Mouse (Mus musculus) liver, embryonic 13.5 days (tissue): ENCODE results near the gene Apbb2. TPM values are rescaled to one million over a fixed set of nuclear protein-coding genes. Genes with fewer than 3 reads are reported as not detected.

Source experiments
- ATAC-seq: fragments of 200-750 bp; cut with Nextera tagmentation; 2 replicates; pipeline ENCODE4 v1.8.0; 2017; ENCODE audit warnings: low read depth, mild to moderate bottlenecking, moderate number of reproducible peaks, moderate library complexity
- DNase-seq: peaks from one replicate; pipeline ENCODE4 v3.0.0; 2022
- H3K27ac ChIP-seq: fragments of 300-500 bp; sonication (generic); 2 replicates; pipeline ENCODE4 v1.5.1; 2015; ENCODE audit warnings: moderate library complexity, mild to moderate bottlenecking, inconsistent platforms
- H3K27me3 ChIP-seq: fragments of 300-500 bp; sonication (generic); 2 replicates; pipeline ENCODE4 v1.6.1; 2015; ENCODE audit warnings: mild to moderate bottlenecking, inconsistent platforms
- H3K36me3 ChIP-seq: fragments of 300-500 bp; sonication (generic); 2 replicates; pipeline ENCODE4 v1.6.1; 2015; ENCODE audit warnings: mild to moderate bottlenecking, inconsistent platforms
- H3K4me1 ChIP-seq: fragments of 300-500 bp; sonication (generic); replicated peaks from 2 replicates; pipeline ENCODE4 v1.6.1; 2015; ENCODE audit warnings: inconsistent platforms
- H3K4me2 ChIP-seq: fragments of 300-500 bp; sonication (generic); 2 replicates; pipeline ENCODE4 v1.6.1; 2015; ENCODE audit warnings: inconsistent platforms, mild to moderate bottlenecking, moderate library complexity
- H3K4me3 ChIP-seq: fragments of 300-500 bp; sonication (generic); replicated peaks from 2 replicates; pipeline ENCODE4 v1.5.1; 2015; ENCODE audit warnings: mild to moderate bottlenecking, inconsistent platforms
- H3K9ac ChIP-seq: fragments of 300-500 bp; sonication (generic); 2 replicates; pipeline ENCODE4 v1.6.1; 2015; ENCODE audit warnings: mild to moderate bottlenecking, inconsistent platforms
- H3K9me3 ChIP-seq: fragments of 300-500 bp; sonication (generic); replicated peaks from 2 replicates; pipeline ENCODE4 v1.6.1; 2016; ENCODE audit warnings: inconsistent platforms
- whole genome bisulfite sequencing: fragments of 180-500 bp; shearing (Covaris S2); methylation state at CpG from one replicate; pipeline ENCODE4 v1.1.7; 2015; ENCODE audit not compliant: insufficient replicate concordance; 5-methylcytosine and 5-hydroxymethylcytosine counted together
- polyA plus RNA-seq: library from polyadenylated mRNA; unstranded; fragments of >200 nt; fragmentation: Nextera tagmentation; extraction: Ambion mirVana; gene quantifications from 2 replicates; pipeline ENCODE4 v1.2.1, GENCODE M21; 2015

The Apbb2 gene
- polyA plus RNA-seq, 1 experiment from 2014 or later, result 4.3 TPM

DNA sequence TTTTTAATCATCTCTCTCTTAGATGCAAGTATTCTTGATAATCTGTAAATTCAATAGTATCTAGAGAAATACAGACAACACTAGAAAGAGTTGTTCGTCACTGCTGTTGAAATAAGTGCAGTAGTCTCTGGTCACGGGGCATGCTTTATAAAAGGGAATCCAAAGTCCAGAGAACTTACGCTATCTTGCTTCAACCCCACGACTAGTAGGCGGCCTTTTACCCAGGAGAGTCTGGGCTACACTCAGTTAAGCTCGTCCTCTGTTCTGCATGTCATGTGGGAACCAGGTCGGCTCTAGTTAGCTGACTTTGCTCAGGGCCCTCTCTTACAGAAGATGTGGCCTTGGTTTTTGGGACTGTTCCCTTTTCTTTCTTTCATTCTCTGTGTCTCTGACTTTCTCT lies 289.8 kb downstream of the Apbb2 start:
- 62% methylated on average over 7 of the region's 7 CpGs for WGBS
- no peak overlapping the region for H3K9ac ChIP-seq
- no peak for DNase-seq
- H3K4me1 ChIP-seq, result peaks cover 3% of the 10 kb centered on the region; the same call in 1 of the 2 replicates
- H3K27me3 ChIP-seq, result no peaks in the 10 kb centered on the region
- no peak overlapping the region for H3K27ac ChIP-seq
- no peaks in the 10 kb centered on the region for H3K36me3 ChIP-seq
- H3K9me3 ChIP-seq, result no peaks in the 10 kb centered on the region
- no peak for ATAC-seq
- H3K4me2 ChIP-seq, result no peak overlapping the region
- no peak overlapping the region for H3K4me3 ChIP-seq

- no peak for DNase-seq
- ATAC-seq, result no peak
Measured at GRCm38 (mm10) chr5:66327949-66328726, 290.4 kb downstream of the Apbb2 start.

DNA sequence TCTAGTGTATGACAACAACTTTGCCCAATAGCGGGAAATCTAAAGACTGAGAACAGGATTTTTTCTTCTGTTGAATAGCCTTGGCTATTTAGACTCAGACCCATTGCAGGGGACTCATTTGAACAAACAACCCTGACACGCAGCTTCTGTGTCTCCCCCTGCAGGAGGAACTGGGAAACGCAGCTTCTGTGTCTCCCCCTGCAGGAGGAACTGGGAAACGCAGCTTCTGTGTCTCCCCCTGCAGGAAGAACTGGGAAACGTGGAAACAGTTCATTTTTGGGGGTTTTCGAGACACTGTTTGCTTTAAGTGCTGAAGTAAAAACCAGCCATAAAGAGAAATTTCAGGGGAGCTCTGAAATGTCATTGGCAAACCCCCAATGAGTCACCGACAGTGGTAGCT lies 292.2 kb downstream of the Apbb2 start:
- Histone ChIP-seq H3K27ac (no peak overlapping the region), H3K9ac (no peak overlapping the region), H3K36me3 (no peaks in the 10 kb centered on the region), H3K4me1 (peaks cover 9% of the 10 kb centered on the region; the same call in 1 of the 2 replicates), H3K4me2 (no peak overlapping the region), H3K9me3 (no peaks in the 10 kb centered on the region), H3K4me3 (no peak overlapping the region), H3K27me3 (no peaks in the 10 kb centered on the region)
- no peak for DNase-seq
- 62% methylated on average over 7 of the region's 7 CpGs for WGBS
- ATAC-seq, result no peak

More at GRCm38 (mm10) chr5:66327949-66328726, 290.4 kb downstream of the Apbb2 start:
- H3K27me3 ChIP-seq, result no peaks in the 10 kb centered on the region
- WGBS, result 73% methylated on average over 19 of the region's 19 CpGs
- H3K9me3 ChIP-seq, result no peaks in the 10 kb centered on the region
- H3K4me1 ChIP-seq, result peaks cover 8% of the 10 kb centered on the region; the same call in 1 of the 2 replicates
- no peak overlapping the region for H3K4me2 ChIP-seq
- H3K9ac ChIP-seq, result no peak overlapping the region
- no peaks in the 10 kb centered on the region for H3K36me3 ChIP-seq
- no peak overlapping the region for H3K27ac ChIP-seq
- no peak overlapping the region for H3K4me3 ChIP-seq

DNA sequence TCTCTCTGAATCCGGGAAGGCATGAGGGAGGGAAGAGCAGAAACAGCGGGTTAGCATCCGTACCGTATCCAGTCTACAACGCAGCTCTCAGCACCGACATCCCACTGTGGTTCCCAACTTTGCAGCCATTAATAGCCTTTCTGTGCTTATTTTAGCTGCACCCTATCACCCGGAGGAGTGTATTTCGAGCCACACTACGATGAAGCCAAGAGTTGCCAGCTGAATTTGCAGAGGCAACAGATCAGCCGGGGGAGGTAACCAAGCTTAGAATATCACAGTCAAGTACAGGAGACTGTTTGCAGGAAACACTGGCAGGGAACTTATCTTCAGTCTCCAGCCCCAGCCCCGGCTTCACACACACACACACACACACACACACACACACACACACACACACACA lies 295.0 kb downstream of the Apbb2 start:
- 30% methylated on average over 11 of the region's 11 CpGs for WGBS
- Histone ChIP-seq H3K27ac (no peak overlapping the region), H3K4me3 (no peak overlapping the region), H3K4me2 (no peak overlapping the region), H3K27me3 (no peaks in the 10 kb centered on the region), H3K9ac (no peak overlapping the region), H3K4me1 (peaks cover 9% of the 10 kb centered on the region; the same call in 1 of the 2 replicates), H3K36me3 (no peaks in the 10 kb centered on the region), H3K9me3 (no peaks in the 10 kb centered on the region)
- DNase-seq (no peak), ATAC-seq (no peak)

DNA sequence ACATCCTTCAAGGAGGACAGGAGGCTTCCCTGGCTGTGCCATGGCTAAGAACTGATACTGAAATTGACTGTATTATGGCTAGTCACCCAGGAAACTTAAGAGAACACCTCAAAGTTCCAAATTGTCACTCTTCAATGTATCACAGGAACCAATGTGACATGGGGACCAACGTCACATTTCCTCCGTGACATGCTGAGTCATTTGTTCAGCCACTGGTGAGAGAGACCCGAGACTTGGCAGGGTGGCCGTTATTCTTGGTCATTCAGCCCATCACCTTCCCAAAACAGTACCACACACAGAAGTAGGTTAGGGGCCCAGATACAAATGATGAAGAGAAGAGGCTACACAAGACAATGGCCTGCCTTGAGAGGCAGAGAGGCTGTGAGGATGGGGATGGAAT lies 295.5 kb downstream of the Apbb2 start:
- Histone ChIP-seq H3K9me3 (no peaks in the 10 kb centered on the region), H3K36me3 (no peaks in the 10 kb centered on the region), H3K27me3 (no peaks in the 10 kb centered on the region), H3K4me2 (no peak overlapping the region), H3K27ac (no peak overlapping the region), H3K4me1 (0 out of 2 replicates have a peak, but pooled peaks cover 6% of the 10 kb centered on the region), H3K4me3 (no peak overlapping the region), H3K9ac (no peak overlapping the region)
- ATAC-seq, result no peak
- no peak for DNase-seq
- WGBS, result 22% methylated on average over 4 of the region's 4 CpGs

- DNase-seq (no peak), ATAC-seq (no peak)
- no peaks in the 10 kb centered on the region for H3K9me3 ChIP-seq
- H3K9ac ChIP-seq, result no peak overlapping the region
- H3K27ac ChIP-seq, result no peak overlapping the region
- WGBS, result 65% methylated on average over 14 of the region's 14 CpGs
- H3K27me3 ChIP-seq, result no peaks in the 10 kb centered on the region
- H3K36me3 ChIP-seq, result no peaks in the 10 kb centered on the region
- 0 out of 2 replicates have a peak, but pooled peaks cover 6% of the 10 kb centered on the region for H3K4me1 ChIP-seq
- H3K4me2 ChIP-seq, result no peak overlapping the region
- H3K4me3 ChIP-seq, result no peak overlapping the region
Measured at GRCm38 (mm10) chr5:66319827-66320404, 298.7 kb downstream of the Apbb2 start.

DNA sequence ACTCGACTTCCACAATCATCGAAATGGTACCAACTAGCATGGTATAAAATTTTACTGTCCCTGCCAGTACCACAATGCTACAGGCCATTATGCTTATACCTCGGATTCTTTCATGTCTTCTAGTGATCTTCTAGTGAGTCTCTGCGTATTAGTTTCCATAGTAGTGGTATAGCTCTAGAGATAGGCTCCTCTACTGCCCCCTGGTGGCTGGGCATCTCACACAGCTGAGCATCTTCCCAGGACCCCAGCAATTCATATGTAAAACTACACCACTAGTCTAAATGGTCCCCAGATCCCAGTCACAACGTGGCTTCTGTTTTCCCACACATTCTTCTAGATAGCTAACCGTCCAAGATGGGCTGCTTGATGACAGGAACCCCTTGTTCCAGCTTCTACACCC lies 299.2 kb downstream of the Apbb2 start:
- H3K4me2 ChIP-seq, result no peak overlapping the region
- no peak for ATAC-seq
- no peak overlapping the region for H3K4me3 ChIP-seq
- no peak overlapping the region for H3K27ac ChIP-seq
- 59% methylated on average over 6 of the region's 6 CpGs for WGBS
- H3K9me3 ChIP-seq, result no peaks in the 10 kb centered on the region
- peak; percentile 21 for DNase-seq
- no peaks in the 10 kb centered on the region for H3K27me3 ChIP-seq
- H3K4me1 ChIP-seq, result 0 out of 2 replicates have a peak, but pooled peaks cover 6% of the 10 kb centered on the region
- H3K36me3 ChIP-seq, result no peaks in the 10 kb centered on the region
- no peak overlapping the region for H3K9ac ChIP-seq

DNA sequence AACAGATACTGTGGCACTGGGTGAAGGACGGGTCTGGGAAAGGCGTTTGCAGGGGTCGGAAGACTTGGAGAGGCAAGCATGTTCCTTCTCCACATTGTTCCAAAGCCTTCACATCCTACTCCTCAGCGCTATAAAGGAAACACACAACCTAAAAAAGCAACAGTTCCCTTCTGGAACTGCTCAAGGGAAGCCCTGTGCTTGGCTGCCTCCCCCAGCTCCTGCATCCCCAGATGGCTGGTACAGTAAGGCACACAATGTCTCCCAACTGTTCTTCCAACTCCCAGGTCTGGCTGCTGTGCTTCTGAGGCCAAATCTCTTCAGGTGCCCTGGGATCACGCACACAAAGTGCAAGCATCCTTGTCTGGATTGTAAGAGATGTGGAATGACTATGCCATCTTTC lies 302.8 kb downstream of the Apbb2 start:
- ATAC-seq (no peak), DNase-seq (no peak)
- 71% methylated on average over 5 of the region's 5 CpGs for WGBS
- Histone ChIP-seq H3K9me3 (no peaks in the 10 kb centered on the region), H3K27me3 (no peaks in the 10 kb centered on the region), H3K4me3 (no peak overlapping the region), H3K4me2 (no peak overlapping the region), H3K27ac (no peak overlapping the region), H3K9ac (no peak overlapping the region), H3K4me1 (no peaks in the 10 kb centered on the region), H3K36me3 (no peaks in the 10 kb centered on the region)

DNA sequence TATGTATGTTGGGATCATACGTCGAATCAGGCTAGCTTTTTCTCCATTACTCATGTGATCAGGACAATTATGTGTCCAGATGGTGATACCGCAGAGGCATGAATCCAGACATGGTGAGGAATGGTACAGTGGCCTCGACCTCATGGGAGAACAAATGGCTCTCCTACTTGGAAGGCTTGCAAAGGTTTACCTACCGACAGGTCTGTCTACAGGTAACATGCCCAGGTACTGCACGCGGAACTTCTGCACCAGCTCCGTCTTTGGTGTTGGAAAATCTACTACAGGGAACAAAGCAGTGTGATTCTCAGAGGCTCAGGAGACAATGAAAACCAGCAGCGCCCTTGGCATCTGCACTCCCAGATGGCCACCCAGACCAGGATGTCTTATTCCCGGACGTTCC lies 307.8 kb downstream of the Apbb2 start:
- WGBS, result 78% methylated on average over 11 of the region's 11 CpGs
- H3K4me2 ChIP-seq, result no peak overlapping the region
- no peaks in the 10 kb centered on the region for H3K36me3 ChIP-seq
- no peak overlapping the region for H3K27ac ChIP-seq
- no peaks in the 10 kb centered on the region for H3K4me1 ChIP-seq
- H3K27me3 ChIP-seq, result no peaks in the 10 kb centered on the region
- no peaks in the 10 kb centered on the region for H3K9me3 ChIP-seq
- no peak overlapping the region for H3K4me3 ChIP-seq
- ATAC-seq (no peak), DNase-seq (no peak)
- H3K9ac ChIP-seq, result no peak overlapping the region

DNA sequence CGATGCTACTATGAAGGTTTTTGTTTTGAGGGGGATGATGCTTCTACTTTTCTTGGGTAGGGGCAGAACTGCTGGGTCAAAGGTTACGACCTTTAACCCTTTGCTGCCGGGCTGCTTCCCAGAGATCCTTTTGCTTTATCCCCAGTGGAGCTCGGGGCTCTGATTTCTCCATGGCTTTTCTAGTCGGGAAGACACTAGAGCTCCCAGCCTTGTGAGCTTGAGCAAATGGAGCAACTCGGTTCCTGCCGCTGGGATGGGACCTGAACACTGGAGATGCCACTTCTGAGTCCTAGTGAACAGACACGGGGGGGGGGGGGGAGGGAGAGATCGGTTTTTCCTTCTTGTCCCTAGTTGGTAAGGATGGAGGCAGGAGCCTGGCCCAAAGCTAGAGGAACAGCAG lies 308.3 kb downstream of the Apbb2 start:
- H3K4me2 ChIP-seq, result no peak overlapping the region
- H3K36me3 ChIP-seq, result no peaks in the 10 kb centered on the region
- ATAC-seq, result no peak
- H3K27ac ChIP-seq, result no peak overlapping the region
- H3K9me3 ChIP-seq, result no peaks in the 10 kb centered on the region
- DNase-seq, result no peak
- no peak overlapping the region for H3K9ac ChIP-seq
- 64% methylated on average over 9 of the region's 9 CpGs for WGBS
- no peak overlapping the region for H3K4me3 ChIP-seq
- H3K4me1 ChIP-seq, result no peaks in the 10 kb centered on the region
- H3K27me3 ChIP-seq, result no peaks in the 10 kb centered on the region

GRCm38 (mm10) chr5:66305511-66305910 lies 313.1 kb downstream of the Apbb2 start:
- ATAC-seq, result no peak
- no peak overlapping the region for H3K9ac ChIP-seq
- no peaks in the 10 kb centered on the region for H3K9me3 ChIP-seq

More at GRCm38 (mm10) chr5:66305511-66305910, 313.1 kb downstream of the Apbb2 start:
- no peak for DNase-seq
- Histone ChIP-seq H3K4me1 (no peaks in the 10 kb centered on the region), H3K27me3 (no peaks in the 10 kb centered on the region), H3K27ac (no peak overlapping the region), H3K4me2 (no peak overlapping the region), H3K36me3 (0 out of 2 replicates have a peak, but pooled peaks cover 3% of the 10 kb centered on the region), H3K4me3 (no peak overlapping the region)
- 79% methylated on average over 8 of the region's 8 CpGs for WGBS
